Mouse (Mus musculus): ENCODE measurements around the gene Auts2. TPM values are rescaled to one million over a fixed set of nuclear protein-coding genes. Genes with fewer than 3 reads are reported as not detected.

Gene Auts2
- polyA plus RNA-seq, 1 experiment from 2014 or later, result 75.0 TPM

- Histone ChIP-seq H3K9ac (replicated peaks; ENCODE audit: low read length) (no peak overlapping the region), H3K4me2 (ENCODE audit: low read length) (no peak overlapping the region), H3K4me3 (replicated peaks; ENCODE audit: low read depth, low read length) (no peak overlapping the region), H3K36me3 (ENCODE audit: control insufficient read depth, insufficient read depth, low read length) (no peaks in the 10 kb centered on the region), H3K9me3 (ENCODE audit: control insufficient read depth, low read length) (no peaks in the 10 kb centered on the region), H3K27me3 (ENCODE audit: control insufficient read depth, insufficient read depth, low read length) (no peaks in the 10 kb centered on the region), H3K27ac (replicated peaks; ENCODE audit: low read depth, low read length) (no peak overlapping the region), H3K4me1 (ENCODE audit: control insufficient read depth, insufficient read depth, low read length) (peaks cover 25% of the 10 kb centered on the region)
- DNase-seq (no peak), ATAC-seq (ENCODE audit: low FRiP score, low TSS enrichment) (no peak)
- WGBS, result 87% methylated on average over 5 of the region's 5 CpGs
These were observed 596.3 kb downstream of the Auts2 start for GRCm38 (mm10) chr5:131946801-131947200.

GRCm38 (mm10) chr5:131944761-131945160, 598.4 kb downstream of the Auts2 start:
- Histone ChIP-seq H3K4me2 (ENCODE audit: low read length) (no peak overlapping the region), H3K36me3 (ENCODE audit: control insufficient read depth, insufficient read depth, low read length) (no peaks in the 10 kb centered on the region), H3K4me1 (ENCODE audit: control insufficient read depth, insufficient read depth, low read length) (peaks cover 21% of the 10 kb centered on the region), H3K4me3 (replicated peaks; ENCODE audit: low read depth, low read length) (no peak overlapping the region), H3K27me3 (ENCODE audit: control insufficient read depth, insufficient read depth, low read length) (no peaks in the 10 kb centered on the region), H3K9me3 (ENCODE audit: control insufficient read depth, low read length) (no peaks in the 10 kb centered on the region), H3K9ac (replicated peaks; ENCODE audit: low read length) (no peak overlapping the region), H3K27ac (replicated peaks; ENCODE audit: low read depth, low read length) (no peak overlapping the region)
- no peak for ATAC-seq (ENCODE audit: low FRiP score, low TSS enrichment)
- DNase-seq, result peak; percentile 26
- 0% methylated on average over 2 of the region's 2 CpGs for WGBS

GRCm38 (mm10) chr5:131928696-131929095, 614.4 kb downstream of the Auts2 start:
- 54% methylated on average over 7 of the region's 7 CpGs for WGBS
- H3K27ac ChIP-seq (replicated peaks; ENCODE audit: low read depth, low read length), result no peak overlapping the region
- no peaks in the 10 kb centered on the region for H3K4me1 ChIP-seq (ENCODE audit: control insufficient read depth, insufficient read depth, low read length)
- no peaks in the 10 kb centered on the region for H3K27me3 ChIP-seq (ENCODE audit: control insufficient read depth, insufficient read depth, low read length)
- no peak overlapping the region for H3K9ac ChIP-seq (replicated peaks; ENCODE audit: low read length)
- H3K36me3 ChIP-seq (ENCODE audit: control insufficient read depth, insufficient read depth, low read length), result no peaks in the 10 kb centered on the region
- H3K4me3 ChIP-seq (replicated peaks; ENCODE audit: low read depth, low read length), result no peak overlapping the region
- no peak overlapping the region for H3K4me2 ChIP-seq (ENCODE audit: low read length)
- DNase-seq (no peak), ATAC-seq (ENCODE audit: low FRiP score, low TSS enrichment) (no peak)
- no peaks in the 10 kb centered on the region for H3K9me3 ChIP-seq (ENCODE audit: control insufficient read depth, low read length)

- no peak for DNase-seq
- Histone ChIP-seq H3K27ac (replicated peaks; ENCODE audit: low read depth, low read length) (no peak overlapping the region), H3K4me3 (replicated peaks; ENCODE audit: low read depth, low read length) (no peak overlapping the region), H3K4me2 (ENCODE audit: low read length) (no peak overlapping the region), H3K4me1 (ENCODE audit: control insufficient read depth, insufficient read depth, low read length) (peaks cover 30% of the 10 kb centered on the region), H3K36me3 (ENCODE audit: control insufficient read depth, insufficient read depth, low read length) (no peaks in the 10 kb centered on the region), H3K9ac (replicated peaks; ENCODE audit: low read length) (no peak overlapping the region), H3K27me3 (ENCODE audit: control insufficient read depth, insufficient read depth, low read length) (no peaks in the 10 kb centered on the region), H3K9me3 (ENCODE audit: control insufficient read depth, low read length) (no peaks in the 10 kb centered on the region)
- WGBS, result 88% methylated on average over 4 of the region's 4 CpGs
- ATAC-seq (ENCODE audit: low FRiP score, low TSS enrichment), result no peak
These were observed 620.4 kb downstream of the Auts2 start for GRCm38 (mm10) chr5:131922759-131923158.

- H3K27ac ChIP-seq (replicated peaks; ENCODE audit: low read depth, low read length), result no peak overlapping the region
- no peak for ATAC-seq (ENCODE audit: low FRiP score, low TSS enrichment)
- no peaks in the 10 kb centered on the region for H3K27me3 ChIP-seq (ENCODE audit: control insufficient read depth, insufficient read depth, low read length)
- WGBS, result 35% methylated on average over 5 of the region's 5 CpGs
- DNase-seq, result no peak
- H3K4me2 ChIP-seq (ENCODE audit: low read length), result no peak overlapping the region
- no peaks in the 10 kb centered on the region for H3K9me3 ChIP-seq (ENCODE audit: control insufficient read depth, low read length)
- no peak overlapping the region for H3K9ac ChIP-seq (replicated peaks; ENCODE audit: low read length)
- H3K36me3 ChIP-seq (ENCODE audit: control insufficient read depth, insufficient read depth, low read length), result no peaks in the 10 kb centered on the region
- H3K4me3 ChIP-seq (replicated peaks; ENCODE audit: low read depth, low read length), result no peak overlapping the region
- peaks cover 36% of the 10 kb centered on the region for H3K4me1 ChIP-seq (ENCODE audit: control insufficient read depth, insufficient read depth, low read length)
These were observed 621.0 kb downstream of the Auts2 start for GRCm38 (mm10) chr5:131922118-131922517.

- ATAC-seq (ENCODE audit: low FRiP score, low TSS enrichment) (no peak), DNase-seq (peak; percentile 49)
- no peak overlapping the region for H3K4me2 ChIP-seq (ENCODE audit: low read length)
- WGBS, result 34% methylated on average over 12 of the region's 12 CpGs
- no peaks in the 10 kb centered on the region for H3K36me3 ChIP-seq (ENCODE audit: control insufficient read depth, insufficient read depth, low read length)
- H3K27me3 ChIP-seq (ENCODE audit: control insufficient read depth, insufficient read depth, low read length), result no peaks in the 10 kb centered on the region
- H3K4me3 ChIP-seq (replicated peaks; ENCODE audit: low read depth, low read length), result no peak overlapping the region
- H3K9me3 ChIP-seq (ENCODE audit: control insufficient read depth, low read length), result no peaks in the 10 kb centered on the region
- H3K4me1 ChIP-seq (ENCODE audit: control insufficient read depth, insufficient read depth, low read length), result peaks cover 50% of the 10 kb centered on the region
- H3K9ac ChIP-seq (replicated peaks; ENCODE audit: low read length), result no peak overlapping the region
- peak overlapping the region; percentile 57; the same call in 1 of the 2 replicates for H3K27ac ChIP-seq (replicated peaks; ENCODE audit: low read depth, low read length)
These were observed 623.0 kb downstream of the Auts2 start for GRCm38 (mm10) chr5:131919983-131920777.

GRCm38 (mm10) chr5:131916791-131917403, 626.2 kb downstream of the Auts2 start:
- peak overlapping the region; percentile 62 for H3K27ac ChIP-seq (replicated peaks; ENCODE audit: low read depth, low read length)
- 31% methylated on average over 12 of the region's 12 CpGs for WGBS

GRCm38 (mm10) chr5:131913562-131913961, 629.6 kb downstream of the Auts2 start:
- Histone ChIP-seq H3K4me2 (ENCODE audit: low read length) (no peak overlapping the region), H3K4me3 (replicated peaks; ENCODE audit: low read depth, low read length) (no peak overlapping the region), H3K27me3 (ENCODE audit: control insufficient read depth, insufficient read depth, low read length) (no peaks in the 10 kb centered on the region), H3K27ac (replicated peaks; ENCODE audit: low read depth, low read length) (no peak overlapping the region), H3K9me3 (ENCODE audit: control insufficient read depth, low read length) (no peaks in the 10 kb centered on the region), H3K4me1 (ENCODE audit: control insufficient read depth, insufficient read depth, low read length) (peaks cover 45% of the 10 kb centered on the region), H3K36me3 (ENCODE audit: control insufficient read depth, insufficient read depth, low read length) (no peaks in the 10 kb centered on the region), H3K9ac (replicated peaks; ENCODE audit: low read length) (no peak overlapping the region)
- peak; percentile 54 for DNase-seq
- ATAC-seq (ENCODE audit: low FRiP score, low TSS enrichment), result no peak
- 14% methylated on average over 8 of the region's 8 CpGs for WGBS

More at GRCm38 (mm10) chr5:131916791-131917403, 626.2 kb downstream of the Auts2 start:
- peak; percentile 71 for DNase-seq
- Histone ChIP-seq H3K4me2 (ENCODE audit: low read length) (no peak overlapping the region), H3K27me3 (ENCODE audit: control insufficient read depth, insufficient read depth, low read length) (no peaks in the 10 kb centered on the region), H3K36me3 (ENCODE audit: control insufficient read depth, insufficient read depth, low read length) (no peaks in the 10 kb centered on the region), H3K9me3 (ENCODE audit: control insufficient read depth, low read length) (no peaks in the 10 kb centered on the region), H3K4me1 (ENCODE audit: control insufficient read depth, insufficient read depth, low read length) (peaks cover 60% of the 10 kb centered on the region), H3K9ac (replicated peaks; ENCODE audit: low read length) (no peak overlapping the region), H3K4me3 (replicated peaks; ENCODE audit: low read depth, low read length) (no peak overlapping the region)
- ATAC-seq (ENCODE audit: low FRiP score, low TSS enrichment), result peak; percentile 37; the same call in 1 of the 2 replicates

- Histone ChIP-seq H3K36me3 (ENCODE audit: control insufficient read depth, insufficient read depth, low read length) (no peaks in the 10 kb centered on the region), H3K9me3 (ENCODE audit: control insufficient read depth, low read length) (no peaks in the 10 kb centered on the region), H3K4me3 (replicated peaks; ENCODE audit: low read depth, low read length) (no peak overlapping the region), H3K9ac (replicated peaks; ENCODE audit: low read length) (no peak overlapping the region), H3K4me1 (ENCODE audit: control insufficient read depth, insufficient read depth, low read length) (peaks cover 40% of the 10 kb centered on the region), H3K27ac (replicated peaks; ENCODE audit: low read depth, low read length) (no peak overlapping the region), H3K4me2 (ENCODE audit: low read length) (no peak overlapping the region), H3K27me3 (ENCODE audit: control insufficient read depth, insufficient read depth, low read length) (no peaks in the 10 kb centered on the region)
- no peak for ATAC-seq (ENCODE audit: low FRiP score, low TSS enrichment)
- no peak for DNase-seq
- WGBS, result 31% methylated on average over 1 of the region's 1 CpGs
These were observed 630.2 kb downstream of the Auts2 start for GRCm38 (mm10) chr5:131912983-131913382.
